Mouse (Mus musculus): Measurements from ENCODE around the gene Urb1. TPM values are rescaled to one million over a fixed set of nuclear protein-coding genes. Genes with fewer than 3 reads are reported as not detected.

Gene Urb1
- total RNA-seq, 1 experiment, result 51.3 TPM

DNA sequence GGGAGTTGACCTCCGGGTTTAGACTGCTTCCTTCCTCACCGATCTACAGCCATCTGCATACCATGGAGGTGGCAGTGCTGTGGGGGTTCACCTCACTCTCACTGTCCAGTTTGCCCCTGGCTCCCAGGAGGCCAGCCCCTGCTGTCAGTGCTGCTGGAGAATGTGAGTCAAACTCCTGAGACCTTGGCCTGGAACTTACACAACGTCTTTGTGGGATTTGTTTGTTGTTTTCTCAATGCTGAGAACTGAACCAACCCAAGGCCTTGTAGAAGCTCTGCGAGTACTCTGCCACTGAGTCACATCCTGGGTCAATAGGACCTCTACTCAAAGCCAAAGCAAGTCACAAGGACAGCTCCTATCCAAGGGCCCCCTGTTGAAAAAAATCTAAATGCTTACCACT, 74.6 kb downstream of the Urb1 start:
- H3K4me1 ChIP-seq (ENCODE audit: control insufficient read depth in 2 of 2, insufficient read depth in 2 of 2, low read length in 2 of 2, poor library complexity in 1 of 2), result peaks cover 1 to 8% of the 10 kb centered on the region in 2 experiments; a peak in 1 of 4 replicates
- no peak for DNase-seq (ENCODE audit: low read depth, low spot score)
- in situ Hi-C loops (cut with MboI; ENCODE audit: low sequenced_read_pairs in 2 of 2, unreplicated experiment in 2 of 2), result no loop called here
- no peaks in the 10 kb centered on the region for H3K36me3 ChIP-seq (ENCODE audit: control insufficient read depth, insufficient read depth, low read length, poor library complexity, severe bottlenecking)
- no peak overlapping the region for H3K4me3 ChIP-seq (ENCODE audit: insufficient read depth in 1 of 2, low read depth in 1 of 2, low read length in 2 of 2, poor library complexity in 1 of 2, severe bottlenecking in 1 of 2)
- H3K9me3 ChIP-seq (ENCODE audit: control insufficient read depth, insufficient read depth, low read depth, low read length), result no peaks in the 10 kb centered on the region
- TF ChIP-seq HCFC1 (IDR thresholded peaks at IDR 0.05; ENCODE audit: borderline replicate concordance, insufficient read depth, low read length) (no peak), ZNF384 (IDR thresholded peaks at IDR 0.05; ENCODE audit: low read depth, low read length) (no peak), MAFK (IDR thresholded peaks at IDR 0.05; ENCODE audit: insufficient read depth, low read depth, low read length) (no peak)
- no peak overlapping the region for H3K9ac ChIP-seq (ENCODE audit: insufficient read depth, low read depth, low read length, poor library complexity, severe bottlenecking)
- no peak overlapping the region for H3K27ac ChIP-seq (ENCODE audit: insufficient read depth, low read depth, low read length, poor library complexity, severe bottlenecking)

DNA sequence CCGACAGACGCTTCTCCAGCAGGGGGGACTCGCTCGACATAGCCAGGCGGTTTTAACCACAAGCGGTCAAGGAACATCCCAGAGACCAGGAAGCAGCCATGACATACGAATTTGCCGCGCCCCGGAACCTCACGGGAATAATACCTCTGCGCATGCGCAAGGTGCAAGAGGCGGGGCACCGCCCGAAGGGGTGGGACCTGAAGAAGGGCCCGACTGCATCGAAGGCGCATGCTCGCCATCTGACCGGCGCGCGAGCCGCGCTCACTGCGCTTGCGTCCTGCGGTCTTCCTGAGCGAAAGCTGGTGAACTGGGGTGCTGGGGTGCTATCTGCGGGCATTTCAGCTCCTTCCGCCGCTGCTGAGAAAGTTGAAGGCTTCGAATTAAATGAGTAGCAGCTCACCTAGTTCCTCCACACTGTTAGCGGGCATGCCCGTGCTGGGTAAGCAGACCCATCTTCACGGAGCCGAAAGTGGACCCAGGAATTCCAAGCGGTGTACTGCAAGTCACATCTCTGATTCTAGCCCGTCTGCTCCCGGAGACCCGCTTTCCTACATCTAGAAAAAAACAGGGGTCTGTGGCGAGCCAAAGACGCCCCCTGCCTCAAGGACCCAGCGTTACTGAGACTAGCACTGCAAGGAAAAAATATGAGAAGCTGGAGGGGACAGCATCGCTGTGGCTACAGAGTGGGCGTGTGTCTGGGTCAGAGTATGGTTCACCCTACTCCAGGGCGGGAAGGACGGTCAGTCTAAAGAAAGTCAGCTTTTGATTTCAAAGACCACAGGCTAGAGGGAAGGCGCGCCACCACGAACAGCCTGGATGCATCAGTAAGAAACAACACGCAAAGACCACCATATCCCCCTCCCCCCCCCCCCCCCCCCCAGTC, 82.7 kb downstream of the Urb1 start, which contains the start of gene Mis18a:
Mis18a (minus strand) TSS at position 172 of the 883 bp plus-strand sequence.
- H3K4me3 ChIP-seq (ENCODE audit: insufficient read depth in 1 of 2, low read depth in 1 of 2, low read length in 2 of 2, poor library complexity in 1 of 2, severe bottlenecking in 1 of 2), result peak within 1 kb of the TSS; percentile 84 to 97
- no peak within 1 kb of the TSS for H3K27ac ChIP-seq (ENCODE audit: insufficient read depth, low read depth, low read length, poor library complexity, severe bottlenecking)
- H3K9ac ChIP-seq (ENCODE audit: insufficient read depth, low read depth, low read length, poor library complexity, severe bottlenecking), result peak within 1 kb of the TSS; percentile 95
- peaks cover 3 to 4% of the 10 kb centered on the region in 2 experiments; a peak in 2 of 4 replicates for H3K4me1 ChIP-seq (ENCODE audit: control insufficient read depth in 2 of 2, insufficient read depth in 2 of 2, low read length in 2 of 2, poor library complexity in 1 of 2)
- peaks cover 10% of the 10 kb centered on the region; the same call in 1 of the 2 replicates for H3K36me3 ChIP-seq (ENCODE audit: control insufficient read depth, insufficient read depth, low read length, poor library complexity, severe bottlenecking)
- no peaks in the 10 kb centered on the region for H3K9me3 ChIP-seq (ENCODE audit: control insufficient read depth, insufficient read depth, low read depth, low read length)
- DNase-seq (ENCODE audit: low read depth, low spot score), result peak; percentile 94
- in situ Hi-C loops (cut with MboI; ENCODE audit: low sequenced_read_pairs in 2 of 2, unreplicated experiment in 2 of 2), result no loop called here
- TF ChIP-seq CHD2 (IDR thresholded peaks at IDR 0.05; ENCODE audit: low read depth, low read length) (no peak), MAFK (IDR thresholded peaks at IDR 0.05; ENCODE audit: insufficient read depth, low read depth, low read length) (no peak), ZNF384 (IDR thresholded peaks at IDR 0.05; ENCODE audit: low read depth, low read length) (no peak), HCFC1 (IDR thresholded peaks at IDR 0.05; ENCODE audit: borderline replicate concordance, insufficient read depth, low read length) (0 out of 2 replicates have a peak, but pooled peaks have one; percentile 35), ZC3H11A (IDR thresholded peaks at IDR 0.05; ENCODE audit: borderline replicate concordance, low read depth, low read length) (no peak)

DNA sequence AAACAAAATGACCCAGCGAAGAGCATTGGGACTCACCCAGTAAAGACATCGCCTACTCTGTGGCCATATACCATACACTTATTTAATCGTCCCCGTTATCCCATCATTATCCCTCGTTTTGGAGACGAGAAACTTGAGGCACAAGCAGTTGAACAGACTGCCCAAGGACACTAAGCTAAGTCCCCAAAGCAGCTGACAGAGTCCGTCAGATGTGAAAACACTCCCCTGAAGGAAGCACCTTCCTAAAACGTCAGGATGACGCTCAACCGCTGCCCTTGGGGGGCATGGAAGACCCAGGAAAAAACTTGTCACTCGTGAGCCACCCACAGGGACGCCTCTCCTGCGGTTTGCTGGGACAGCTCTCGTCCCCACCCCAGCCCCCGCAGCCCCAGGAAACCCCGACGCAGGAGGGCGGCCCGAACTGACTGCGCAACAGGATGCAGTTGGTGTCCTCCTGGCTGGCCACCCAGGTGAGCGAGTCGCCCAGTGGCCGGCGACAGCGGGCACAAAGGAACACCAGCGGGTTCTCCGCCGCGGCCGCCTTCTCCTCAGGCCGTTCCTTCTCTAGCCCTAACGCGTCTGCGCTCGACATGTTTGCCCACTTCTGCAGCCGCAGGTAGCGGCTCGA, 83.5 kb downstream of the Urb1 start:
- Histone ChIP-seq H3K9ac (ENCODE audit: insufficient read depth, low read depth, low read length, poor library complexity, severe bottlenecking) (peak overlapping the region; percentile 90), H3K4me1 (ENCODE audit: control insufficient read depth in 2 of 2, insufficient read depth in 2 of 2, low read length in 2 of 2, poor library complexity in 1 of 2) (peaks cover 3 to 4% of the 10 kb centered on the region in 2 experiments; a peak in 2 of 4 replicates), H3K4me3 (ENCODE audit: insufficient read depth in 1 of 2, low read depth in 1 of 2, low read length in 2 of 2, poor library complexity in 1 of 2, severe bottlenecking in 1 of 2) (peak overlapping the region; percentile 84 to 97), H3K9me3 (ENCODE audit: control insufficient read depth, insufficient read depth, low read depth, low read length) (no peaks in the 10 kb centered on the region), H3K36me3 (ENCODE audit: control insufficient read depth, insufficient read depth, low read length, poor library complexity, severe bottlenecking) (peaks cover 12% of the 10 kb centered on the region; the same call in 1 of the 2 replicates), H3K27ac (ENCODE audit: insufficient read depth, low read depth, low read length, poor library complexity, severe bottlenecking) (no peak overlapping the region)
- TF ChIP-seq ZC3H11A (IDR thresholded peaks at IDR 0.05; ENCODE audit: borderline replicate concordance, low read depth, low read length) (peak; percentile 3; the same call in 1 of the 2 replicates), ZNF384 (IDR thresholded peaks at IDR 0.05; ENCODE audit: low read depth, low read length) (no peak), HCFC1 (IDR thresholded peaks at IDR 0.05; ENCODE audit: borderline replicate concordance, insufficient read depth, low read length) (no peak)
- in situ Hi-C loops (cut with MboI; ENCODE audit: low sequenced_read_pairs in 2 of 2, unreplicated experiment in 2 of 2), result no loop called here
- no peak for DNase-seq (ENCODE audit: low read depth, low spot score)

- in situ Hi-C loops (cut with MboI; ENCODE audit: low sequenced_read_pairs in 2 of 2, unreplicated experiment in 2 of 2), result no loop called here
- peaks cover 3 to 4% of the 10 kb centered on the region in 2 experiments; a peak in 2 of 4 replicates for H3K4me1 ChIP-seq (ENCODE audit: control insufficient read depth in 2 of 2, insufficient read depth in 2 of 2, low read length in 2 of 2, poor library complexity in 1 of 2)
- H3K36me3 ChIP-seq (ENCODE audit: control insufficient read depth, insufficient read depth, low read length, poor library complexity, severe bottlenecking), result peaks cover 21% of the 10 kb centered on the region
- H3K4me3 ChIP-seq (ENCODE audit: insufficient read depth in 1 of 2, low read depth in 1 of 2, low read length in 2 of 2, poor library complexity in 1 of 2, severe bottlenecking in 1 of 2), result no peak overlapping the region
- DNase-seq (ENCODE audit: low read depth, low spot score), result no peak
- H3K9ac ChIP-seq (ENCODE audit: insufficient read depth, low read depth, low read length, poor library complexity, severe bottlenecking), result no peak overlapping the region
- H3K9me3 ChIP-seq (ENCODE audit: control insufficient read depth, insufficient read depth, low read depth, low read length), result no peaks in the 10 kb centered on the region
- H3K27ac ChIP-seq (ENCODE audit: insufficient read depth, low read depth, low read length, poor library complexity, severe bottlenecking), result no peak overlapping the region
- no peak for TF ChIP-seq MAFK (IDR thresholded peaks at IDR 0.05; ENCODE audit: insufficient read depth, low read depth, low read length)
- TF ChIP-seq ZC3H11A (IDR thresholded peaks at IDR 0.05; ENCODE audit: borderline replicate concordance, low read depth, low read length), result no peak
- TF ChIP-seq HCFC1 (IDR thresholded peaks at IDR 0.05; ENCODE audit: borderline replicate concordance, insufficient read depth, low read length), result no peak
- no peak for TF ChIP-seq CHD2 (IDR thresholded peaks at IDR 0.05; ENCODE audit: low read depth, low read length)
These were observed 86.2 kb downstream of the Urb1 start for GRCm38 (mm10) chr16:90724051-90724450.

Data from ES-E14 (cell line).